Mouse (Mus musculus): ENCODE results near the gene Nrxn3.

Gene Nrxn3

DNA sequence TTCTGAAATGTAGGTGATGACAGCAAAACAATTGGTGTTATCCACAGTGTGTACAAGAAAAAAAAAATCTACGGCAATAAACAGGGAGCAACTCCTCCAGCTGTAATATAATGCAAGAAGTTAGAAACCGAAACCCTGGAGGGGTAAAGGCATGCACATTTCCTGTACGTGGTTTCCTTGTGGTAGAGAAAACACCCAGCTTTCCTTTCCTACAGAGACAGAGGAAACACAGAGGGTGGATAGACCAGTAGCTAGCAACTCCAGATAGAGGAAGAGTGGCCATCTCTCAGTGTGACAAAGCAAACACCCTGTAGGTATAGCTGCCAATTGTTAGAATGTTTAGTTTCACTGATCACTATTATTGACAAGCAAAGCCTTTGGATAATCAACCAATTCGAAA, 642.2 kb downstream of the Nrxn3 start:
- no peak for DNase-seq

DNA sequence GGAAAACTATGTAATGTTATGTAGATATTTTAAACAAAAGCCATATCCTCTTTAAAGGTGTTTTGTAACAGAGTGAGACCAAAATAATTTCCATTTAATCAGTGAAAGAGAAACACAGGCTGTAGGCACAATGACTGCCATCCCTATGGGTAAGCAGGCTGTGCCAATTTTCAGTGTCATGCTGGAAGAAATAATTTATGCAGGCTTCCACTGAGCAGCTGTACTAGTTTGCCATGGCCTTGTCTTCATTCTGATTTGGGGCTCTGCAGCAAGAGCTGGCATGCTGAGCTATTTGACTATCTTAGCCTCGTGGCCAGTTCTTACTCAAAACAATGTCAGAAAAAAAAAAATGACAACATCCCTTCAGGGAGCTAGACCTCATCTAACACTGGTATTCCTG, 647.3 kb downstream of the Nrxn3 start:
- DNase-seq: no peak

DNA sequence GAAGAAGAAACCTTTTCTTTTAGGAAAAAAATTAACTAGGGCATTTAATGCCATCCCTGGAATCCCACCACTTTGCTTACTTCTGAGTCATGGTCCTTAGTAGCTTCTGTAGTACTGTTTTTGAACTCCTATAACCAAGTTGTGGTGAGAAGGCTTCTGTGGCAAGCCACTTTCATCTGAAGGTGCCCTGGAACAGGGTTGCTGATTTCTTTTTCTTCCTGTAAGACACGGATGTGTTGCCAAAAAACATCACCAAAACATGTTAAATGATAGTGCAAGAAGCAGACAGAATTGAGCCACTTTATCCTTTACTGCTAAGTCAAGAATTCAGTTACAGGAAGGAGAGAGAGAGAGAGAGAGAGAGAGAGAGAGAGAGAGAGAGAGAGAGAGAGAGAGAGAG, 653.9 kb downstream of the Nrxn3 start:
- DNase-seq: no peak

DNA sequence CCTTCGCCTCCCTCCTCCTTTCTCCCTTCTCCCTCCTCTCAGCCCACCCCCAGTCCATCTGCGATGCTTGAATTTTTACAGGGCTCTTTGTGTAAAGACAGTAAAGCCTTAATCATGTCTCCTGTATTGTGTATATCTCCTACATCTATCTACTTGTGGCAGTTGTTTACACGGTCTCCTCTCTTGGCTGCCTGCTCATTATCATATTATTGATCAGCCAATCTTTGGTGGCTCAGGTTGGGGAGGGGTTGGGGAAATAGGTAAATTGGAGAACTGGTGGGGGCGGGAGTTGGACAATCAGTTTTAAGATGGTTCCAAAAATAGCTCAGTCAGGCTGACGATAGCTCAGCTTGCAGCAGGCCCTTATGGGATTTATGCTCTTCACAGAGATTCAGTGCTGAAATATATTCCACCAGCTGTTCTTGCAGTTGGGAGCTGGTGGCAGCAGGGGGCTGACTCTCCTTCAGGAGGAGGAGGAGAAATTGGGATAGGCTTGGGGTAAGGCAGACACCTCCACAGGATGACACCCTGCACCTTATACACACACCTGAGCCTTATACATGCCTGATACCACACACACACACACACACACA, 654.5 kb downstream of the Nrxn3 start:
- peak; percentile 42 for DNase-seq

DNA sequence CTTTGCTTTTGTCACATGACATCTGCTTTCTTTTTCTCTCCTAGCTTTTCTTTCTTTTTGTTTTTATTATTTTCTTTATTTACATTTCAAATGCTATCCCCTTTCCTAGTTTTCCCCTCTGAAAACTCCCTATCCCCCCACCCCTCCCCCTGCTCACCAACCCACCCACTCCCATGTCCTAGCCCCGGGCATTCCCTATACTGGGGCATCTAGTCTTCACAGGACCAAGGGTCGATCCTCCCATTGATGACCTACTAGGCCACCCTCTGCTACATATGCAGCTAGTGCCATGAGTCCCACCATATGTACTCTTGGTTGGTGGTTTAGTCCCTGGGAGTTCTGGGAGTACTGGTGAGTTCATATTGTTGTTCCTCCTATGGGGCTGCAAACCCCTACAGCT, 655.0 kb downstream of the Nrxn3 start:
- DNase-seq: no peak

DNA sequence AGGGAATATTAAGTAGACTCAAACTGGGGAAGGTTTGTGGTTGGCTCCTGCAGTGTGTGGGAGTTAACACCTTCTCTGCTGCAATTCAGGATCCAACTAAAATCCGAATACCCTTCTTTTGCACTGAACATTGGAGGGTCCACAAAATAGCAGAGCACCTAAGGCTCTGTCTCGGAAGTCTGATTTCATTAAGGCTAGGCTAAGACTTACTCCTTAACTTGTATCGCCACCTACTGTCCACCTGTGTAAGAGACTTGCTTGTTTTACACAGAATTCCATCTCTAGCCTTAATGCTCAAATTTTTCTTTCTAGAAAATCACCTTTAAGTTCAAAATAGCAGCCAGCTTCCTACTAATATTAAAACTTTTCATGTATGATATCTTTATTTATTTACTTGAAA, 660.6 kb downstream of the Nrxn3 start:
- no peak for DNase-seq

DNA sequence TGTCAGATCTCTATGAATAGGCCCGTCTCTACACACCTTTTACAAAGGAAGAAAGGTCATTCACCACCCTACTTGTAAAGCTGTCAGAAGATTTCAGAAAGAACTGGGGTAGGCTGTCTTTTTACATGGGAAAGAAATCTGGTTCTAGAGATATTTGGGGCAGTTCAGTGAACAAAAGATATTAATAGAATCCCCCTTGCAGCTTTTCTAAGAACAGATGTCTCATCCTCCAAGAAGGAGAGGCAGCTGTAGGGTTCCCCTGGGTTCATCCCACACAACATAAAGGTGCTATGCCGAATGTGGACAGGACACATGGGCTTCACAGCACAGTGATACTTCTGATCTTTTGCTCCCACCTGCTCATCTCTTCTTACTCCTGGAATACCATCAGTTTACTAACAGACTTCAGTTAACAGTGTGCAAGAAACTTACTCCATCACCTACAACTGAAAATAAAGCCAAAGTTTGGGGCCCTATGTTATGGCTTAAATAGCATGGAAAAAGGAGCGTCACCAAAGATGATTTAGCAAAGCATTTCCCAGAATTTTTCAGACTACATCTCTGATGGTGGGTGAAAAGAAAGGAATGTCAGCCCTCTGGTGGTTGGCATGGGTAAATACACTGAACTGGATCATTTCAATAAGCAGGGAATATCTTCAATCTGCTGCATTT, 672.6 kb downstream of the Nrxn3 start:
- DNase-seq: no peak

DNA sequence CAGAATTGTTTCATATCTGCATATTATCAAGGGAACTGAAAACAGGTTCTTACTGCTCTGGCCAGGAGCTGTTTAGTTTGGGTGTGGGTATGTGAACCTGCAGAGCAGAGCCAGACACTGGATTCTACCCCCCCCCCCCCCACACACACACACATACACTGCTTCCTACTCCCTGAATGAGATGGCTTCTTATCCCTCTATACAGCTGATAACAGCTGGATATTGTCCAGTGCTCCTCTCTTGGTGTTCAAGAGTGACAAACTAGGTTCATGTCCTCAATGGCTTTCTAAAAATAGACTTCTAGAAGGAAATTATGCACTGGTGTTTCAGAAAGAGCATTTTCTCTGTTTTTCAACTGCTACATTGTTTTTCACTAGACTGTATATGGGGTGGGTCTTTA, 713.8 kb downstream of the Nrxn3 start:
- no peak for DNase-seq

DNA sequence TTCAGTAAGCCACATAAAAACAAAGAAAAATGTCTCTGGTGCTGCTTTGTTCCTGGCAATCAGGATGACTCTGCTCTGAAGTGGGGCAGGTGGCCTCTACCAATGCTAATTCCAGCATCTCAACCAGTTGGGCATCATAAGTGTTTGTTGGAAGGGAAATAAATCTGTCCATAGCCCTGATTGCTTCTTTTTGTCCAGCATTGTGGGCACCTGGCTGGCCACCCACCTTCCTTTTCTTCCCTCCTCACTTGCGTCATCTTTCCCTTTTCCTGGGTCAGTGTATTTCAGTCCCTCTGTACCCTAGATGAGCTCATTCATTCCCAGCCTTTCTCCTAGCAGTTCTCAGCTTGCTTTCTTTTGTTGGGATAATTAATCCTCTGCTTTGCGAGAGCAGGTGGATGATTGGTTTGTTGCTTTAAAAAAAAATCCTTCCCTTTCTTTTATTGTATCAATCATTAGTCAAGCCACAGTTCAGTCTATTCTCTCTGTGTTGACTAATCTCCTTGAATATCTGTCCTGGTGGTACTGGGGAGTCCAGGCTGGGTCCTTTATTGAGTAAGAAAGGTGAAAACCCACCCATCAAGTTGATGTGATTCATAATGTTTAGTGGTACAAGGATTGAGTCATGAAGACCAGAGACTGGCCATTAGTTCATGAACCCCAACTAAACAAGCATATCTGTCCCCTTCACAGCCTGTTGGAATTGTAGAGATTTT, 719.8 kb downstream of the Nrxn3 start:
- DNase-seq: no peak

DNA sequence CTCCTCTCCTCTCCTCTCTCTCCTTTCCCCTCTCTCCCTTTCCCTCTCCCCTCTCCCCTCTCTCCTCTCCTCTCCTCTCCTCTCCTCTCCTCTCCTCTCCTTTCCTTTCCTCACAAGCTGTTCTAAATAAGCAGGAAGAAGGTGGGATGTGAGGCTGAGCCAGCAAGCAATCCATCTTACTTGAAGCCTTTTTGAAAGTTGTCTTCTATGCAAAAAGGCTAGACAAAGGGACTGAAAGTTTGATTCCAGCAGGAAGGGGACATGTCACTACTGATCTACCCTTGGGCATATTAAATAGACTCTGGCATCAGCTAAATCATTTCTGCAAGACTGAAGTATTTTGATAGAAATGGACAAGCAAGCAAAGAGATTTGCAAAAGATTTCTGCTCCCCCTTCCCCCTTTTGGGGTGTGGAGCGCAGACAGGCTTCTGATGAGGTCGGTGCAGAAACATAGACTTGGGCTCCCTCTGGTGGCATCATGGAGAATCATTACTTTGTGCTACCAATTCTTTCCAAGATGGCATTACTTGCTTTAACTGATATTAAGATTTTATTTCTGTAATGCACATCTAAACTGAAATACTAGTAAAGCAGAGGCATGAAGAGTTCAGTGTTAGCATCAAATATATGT, 728.1 kb downstream of the Nrxn3 start:
- peak; percentile 54 for DNase-seq

DNA sequence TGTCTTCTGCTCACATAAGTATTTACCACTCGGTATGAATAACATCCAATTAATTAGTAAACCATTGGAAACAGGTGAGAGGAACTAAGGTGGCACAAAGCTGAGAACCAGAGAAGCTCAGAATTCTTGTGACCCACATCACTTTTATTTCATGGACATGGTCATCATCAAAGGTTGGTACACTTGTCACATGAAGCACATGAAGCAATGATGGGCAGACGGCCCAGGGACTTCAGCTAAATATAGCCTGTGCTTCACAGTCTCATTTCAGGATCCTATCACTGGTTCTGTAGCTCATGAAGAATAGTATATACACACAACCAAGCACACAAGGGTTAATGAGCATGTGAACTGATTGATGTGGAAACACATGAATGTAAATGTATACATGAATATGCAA, 747.5 kb downstream of the Nrxn3 start:
- DNase-seq: no peak

DNA sequence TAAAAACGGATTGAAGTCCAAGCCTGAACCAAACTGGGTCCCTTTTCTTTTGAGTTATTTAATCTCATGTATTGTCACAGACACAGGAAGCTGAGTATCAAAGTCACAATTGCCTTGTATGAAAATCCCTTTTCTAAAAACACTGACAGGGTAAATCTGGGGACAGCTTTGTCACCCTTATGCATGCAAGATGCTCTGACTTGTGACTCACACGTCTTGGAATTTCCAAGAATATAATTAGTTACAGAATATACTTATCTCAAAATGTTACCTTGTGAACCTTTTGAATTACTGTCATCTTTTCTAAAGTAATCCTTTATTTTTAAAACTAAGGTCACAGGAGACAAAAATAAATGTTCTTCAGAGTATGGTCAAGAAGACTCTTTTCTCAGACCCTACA, 748.6 kb downstream of the Nrxn3 start:
- no peak for DNase-seq

DNA sequence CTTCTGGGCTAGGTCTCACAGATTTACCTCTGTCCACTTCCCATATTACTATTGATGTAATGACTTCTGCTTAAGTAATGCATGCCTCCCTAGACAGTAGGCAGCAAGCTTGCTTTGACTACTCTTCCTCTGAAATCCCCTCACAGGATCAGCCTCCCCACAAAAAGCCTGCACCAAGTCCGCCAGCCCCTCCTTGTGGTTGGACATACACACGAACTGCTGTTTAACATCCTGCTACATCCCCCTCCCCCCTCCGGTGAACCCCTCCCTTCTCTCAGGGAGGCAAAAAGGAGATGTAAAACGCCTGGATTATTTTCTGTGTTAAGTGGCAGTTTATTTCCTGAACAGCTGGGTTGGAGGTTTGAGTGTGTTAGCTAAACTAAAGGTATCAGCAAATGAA, 749.2 kb downstream of the Nrxn3 start:
- no peak for DNase-seq

DNA sequence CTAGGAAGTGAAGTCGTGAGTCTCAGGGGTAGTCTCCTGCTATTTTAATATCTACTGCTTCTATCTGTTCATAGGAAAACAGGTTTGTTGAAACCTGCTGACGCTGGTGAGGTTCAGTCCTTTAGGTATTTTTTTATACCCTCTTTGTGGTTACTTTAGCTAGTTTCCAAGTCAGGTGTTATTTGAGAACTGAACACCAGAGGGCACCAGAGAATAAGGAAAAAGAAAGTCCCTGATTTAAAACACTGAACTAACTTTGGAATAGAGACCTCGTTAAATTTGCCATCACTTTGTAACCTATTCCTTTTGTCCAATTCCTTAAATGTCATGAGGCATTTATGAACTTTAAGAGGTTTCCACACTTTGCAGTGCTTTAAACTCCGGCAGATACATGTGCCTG, 756.4 kb downstream of the Nrxn3 start:
- DNase-seq: peak; percentile 32

DNA sequence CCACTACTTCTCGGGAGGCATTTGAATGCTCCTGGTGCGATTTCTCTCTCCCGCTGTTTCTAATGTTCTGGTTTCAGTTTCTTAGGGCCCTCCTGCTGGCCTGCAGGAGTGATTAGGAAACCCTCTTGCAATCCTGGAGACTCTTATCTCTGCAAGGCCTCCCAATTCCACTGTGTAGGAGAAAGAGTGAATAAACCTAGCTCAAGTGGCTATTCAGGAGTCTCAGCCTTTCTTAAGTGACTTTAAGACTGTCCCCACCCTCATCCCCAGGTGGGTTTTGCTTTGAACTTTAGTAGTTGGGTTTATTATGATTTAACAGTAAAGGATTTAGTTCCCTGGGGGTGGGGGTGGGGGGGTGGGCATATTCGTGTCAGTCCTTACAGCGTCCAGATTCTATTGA, 759.5 kb downstream of the Nrxn3 start:
- no peak for DNase-seq

DNA sequence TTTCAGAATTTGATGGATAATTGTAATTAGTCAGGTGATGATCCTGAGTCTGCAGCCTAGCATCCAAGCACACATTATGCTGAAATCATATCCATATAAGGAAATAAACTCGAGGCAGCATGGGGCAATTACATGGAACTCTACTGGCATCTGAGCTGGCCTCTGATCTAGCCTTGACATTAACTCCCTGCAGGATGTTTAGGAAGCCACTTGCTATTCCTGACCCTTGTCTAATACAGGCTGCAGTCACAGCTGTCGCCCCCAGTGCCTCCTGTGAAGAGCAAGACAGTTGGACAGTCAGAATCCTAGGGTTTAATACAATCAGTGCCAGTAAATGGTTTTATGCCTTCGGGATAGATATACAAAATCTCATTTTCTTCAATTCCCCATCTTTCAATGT, 781.4 kb downstream of the Nrxn3 start:
- no peak for DNase-seq

DNA sequence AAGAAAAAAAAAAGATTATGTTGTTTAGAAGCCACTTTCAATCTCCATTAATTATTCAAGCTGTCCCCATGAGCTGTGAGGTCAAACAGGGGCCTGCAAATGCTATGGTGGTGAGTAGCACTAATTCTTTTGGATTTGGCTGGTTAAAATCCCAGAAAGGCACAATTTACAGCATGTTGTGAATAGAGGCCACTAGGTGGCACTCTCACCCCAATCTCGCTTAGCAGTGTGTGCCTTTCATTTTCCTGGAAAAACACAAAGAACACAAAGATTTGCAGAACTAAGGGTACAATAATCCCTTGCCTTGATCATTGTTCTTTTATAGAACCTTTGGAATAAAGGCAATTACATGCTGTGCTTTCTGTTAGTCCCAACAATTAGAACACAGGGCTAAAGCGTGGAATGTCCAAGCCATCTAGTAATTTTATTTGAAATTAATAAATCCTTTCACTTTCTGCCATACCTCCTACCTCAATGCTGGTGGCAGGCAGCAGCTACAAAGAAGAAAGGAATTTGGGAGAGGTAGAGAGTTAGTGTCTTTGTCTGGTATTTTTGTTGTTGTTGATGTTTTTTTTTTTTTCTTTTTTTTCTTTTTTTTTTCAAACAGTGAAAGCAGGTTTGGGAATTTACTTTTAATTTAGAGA, 782.6 kb downstream of the Nrxn3 start:
- DNase-seq: peak; percentile 75

DNA sequence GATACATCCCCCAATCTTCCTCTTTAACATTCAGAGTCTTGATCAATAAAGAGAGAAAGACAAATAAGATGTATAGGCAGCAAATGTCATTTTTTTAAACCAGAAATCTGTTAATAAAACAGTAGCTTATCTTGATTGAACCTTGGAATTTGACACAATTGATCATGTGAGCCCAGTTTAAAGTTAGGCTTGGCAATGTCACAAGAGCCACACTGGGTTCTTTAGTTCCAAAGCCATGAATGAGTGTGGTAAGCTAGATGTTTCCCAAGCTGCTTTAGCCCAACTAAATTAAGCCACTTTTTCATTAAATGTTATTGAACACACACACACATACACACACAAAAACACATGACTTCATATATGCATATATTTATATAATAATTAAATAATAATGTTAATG, 786.3 kb downstream of the Nrxn3 start:
- DNase-seq: no peak

DNA sequence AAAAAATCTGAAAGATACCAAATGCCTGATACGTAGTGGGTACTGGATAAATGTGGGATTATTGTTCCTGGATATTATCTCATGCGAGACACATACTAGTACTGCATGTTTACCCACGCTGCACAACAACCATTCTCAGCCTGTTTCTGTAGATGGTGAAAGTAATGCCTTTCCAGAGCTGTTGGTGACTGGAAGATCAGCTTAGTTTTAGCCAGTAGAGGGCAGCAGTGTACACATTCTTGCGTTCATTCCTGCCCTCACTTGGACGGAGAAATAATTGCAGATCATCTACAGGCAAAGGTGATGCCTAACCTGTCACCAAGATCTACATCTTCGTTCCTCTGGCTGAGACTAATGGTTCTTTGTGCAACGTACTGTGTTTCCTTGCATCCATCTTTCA, 791.1 kb downstream of the Nrxn3 start:
- peak; percentile 38 for DNase-seq

DNA sequence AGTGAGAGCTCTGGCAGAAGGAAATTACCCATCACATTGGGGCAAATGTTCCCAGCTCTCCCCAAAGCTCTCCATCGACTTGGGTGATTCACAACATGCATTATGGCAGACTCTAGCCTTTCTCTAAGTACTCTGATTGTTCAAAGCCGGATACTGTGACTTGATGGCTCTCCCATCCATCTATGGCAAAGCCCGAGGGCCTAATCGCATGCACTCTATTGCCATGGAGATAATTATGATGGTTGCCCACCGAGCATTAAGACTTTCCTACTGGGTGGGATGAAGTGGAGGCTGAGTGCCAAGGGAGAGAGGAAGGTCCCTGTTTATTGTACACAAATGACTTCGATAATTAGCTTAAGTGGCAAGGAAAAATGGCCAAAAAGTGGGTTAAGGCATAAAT, 793.4 kb downstream of the Nrxn3 start:
- no peak for DNase-seq

DNA sequence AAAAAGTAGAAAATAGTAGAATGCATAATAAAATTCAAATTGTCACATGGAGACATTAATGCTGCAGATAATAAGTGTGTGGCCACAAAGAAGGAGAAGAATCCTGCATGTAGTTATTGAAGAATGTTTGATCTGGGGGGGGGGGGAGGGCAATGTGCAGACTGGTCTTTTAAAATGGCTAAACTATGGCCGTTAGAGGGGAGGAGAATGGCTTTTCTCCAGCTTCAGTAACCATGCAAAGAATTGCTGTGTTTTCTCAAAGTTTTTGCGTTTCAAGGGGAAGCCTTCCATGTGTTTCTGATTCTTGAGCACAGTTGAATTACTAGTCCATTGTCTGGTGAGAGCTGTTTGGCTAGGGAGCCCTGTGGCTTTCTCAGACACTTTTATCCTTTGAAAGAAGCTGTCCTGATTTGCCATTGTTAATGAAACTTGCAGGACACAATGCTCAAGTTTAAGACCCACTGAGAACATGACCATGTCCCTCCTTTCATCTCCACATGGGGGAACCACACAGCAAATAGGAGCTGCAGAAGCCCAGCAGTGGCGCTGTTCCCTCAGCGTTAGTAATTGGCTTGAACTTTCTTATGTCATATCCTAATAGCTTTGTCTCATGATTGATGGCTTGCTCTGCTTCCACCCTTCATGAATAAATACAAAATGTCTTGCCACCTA, 808.1 kb downstream of the Nrxn3 start:
- no peak for DNase-seq

DNA sequence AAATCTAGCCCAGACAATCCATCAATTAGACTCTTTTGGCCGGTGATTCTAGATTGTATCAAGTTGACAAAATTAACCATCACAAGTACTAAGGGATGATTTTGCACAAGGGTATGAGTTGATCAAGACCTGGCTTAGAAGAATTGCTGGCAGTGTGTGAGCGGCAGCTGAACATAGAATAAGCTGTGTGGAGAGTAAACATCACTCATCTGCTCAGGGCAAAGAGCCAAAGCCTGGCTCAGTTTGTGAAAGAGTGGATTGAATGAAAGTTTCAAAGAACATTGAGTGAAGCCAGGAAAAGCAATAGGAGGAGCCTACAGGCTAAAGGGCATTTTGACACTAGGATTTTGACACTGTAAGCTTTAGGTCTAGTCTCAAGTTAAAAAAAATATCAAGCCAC, 828.6 kb downstream of the Nrxn3 start:
- peak; percentile 17 for DNase-seq
